Mouse (Mus musculus) stomach, embryonic 14.5 days (tissue): ENCODE results near the gene Lmf1. TPM values are rescaled to one million over a fixed set of nuclear protein-coding genes. Genes with fewer than 3 reads are reported as not detected.

Source experiments
- ATAC-seq: fragments of 200-750 bp; cut with Nextera tagmentation; 2 replicates; pipeline ENCODE4 v1.8.0; 2017; ENCODE audit warnings: low read depth, moderate TSS enrichment; ENCODE audit not compliant: insufficient number of reproducible peaks, insufficient read depth, low FRiP score
- H3K27ac ChIP-seq: fragments of 300-500 bp; sonication (generic); 2 replicates; pipeline ENCODE4 v1.5.1; 2014; ENCODE audit warnings: mild to moderate bottlenecking, low read length, moderate library complexity, mixed read lengths
- H3K27me3 ChIP-seq: fragments of 300-500 bp; sonication (generic); 2 replicates; pipeline ENCODE4 v1.6.1; 2014; ENCODE audit warnings: low read length, control low read depth, mixed read lengths; ENCODE audit not compliant: control insufficient read depth, insufficient read depth
- H3K36me3 ChIP-seq: fragments of 300-500 bp; sonication (generic); 2 replicates; pipeline ENCODE4 v1.6.1; 2014; ENCODE audit warnings: mild to moderate bottlenecking, control low read depth, low read length, moderate library complexity, mixed read lengths; ENCODE audit not compliant: control insufficient read depth, insufficient read depth
- H3K4me1 ChIP-seq: fragments of 300-500 bp; sonication (generic); 2 replicates; pipeline ENCODE4 v1.6.1; 2014; ENCODE audit warnings: low read length, control low read depth, mixed read lengths; ENCODE audit not compliant: control insufficient read depth, insufficient read depth
- H3K4me2 ChIP-seq: fragments of 300-500 bp; sonication (generic); replicated peaks from 2 replicates; pipeline ENCODE4 v1.6.1; 2014; ENCODE audit warnings: low read depth, low read length, control low read depth
- H3K4me3 ChIP-seq: fragments of 300-500 bp; sonication (generic); 2 replicates; pipeline ENCODE4 v1.5.1; 2014; ENCODE audit warnings: low read depth, low read length, control low read depth
- H3K9ac ChIP-seq: fragments of 300-500 bp; sonication (generic); replicated peaks from 2 replicates; pipeline ENCODE4 v1.6.1; 2014; ENCODE audit warnings: low read depth, mild to moderate bottlenecking, control low read depth, low read length, moderate library complexity, mixed read lengths
- H3K9me3 ChIP-seq: fragments of 300-500 bp; sonication (generic); 2 replicates; pipeline ENCODE4 v1.6.1; 2016; ENCODE audit warnings: low read depth, low read length, control low read depth; ENCODE audit not compliant: control insufficient read depth
- WGBS: fragments of 180-500 bp; shearing (Covaris S2); extraction: QIAGEN DNeasy Blood & Tissue Kit; methylation state at CpG from one replicate; pipeline ENCODE4 v1.1.7; 2014; 5-methylcytosine and 5-hydroxymethylcytosine counted together
- polyA plus RNA-seq: library from polyadenylated mRNA; unstranded; fragments of >200 nt; fragmentation: Nextera tagmentation; extraction: Ambion mirVana; gene quantifications from 2 replicates; pipeline ENCODE4 v1.2.1, GENCODE M21; 2014

Gene Lmf1
- polyA plus RNA-seq, 1 experiment from 2014 or later = 30.1 TPM

DNA sequence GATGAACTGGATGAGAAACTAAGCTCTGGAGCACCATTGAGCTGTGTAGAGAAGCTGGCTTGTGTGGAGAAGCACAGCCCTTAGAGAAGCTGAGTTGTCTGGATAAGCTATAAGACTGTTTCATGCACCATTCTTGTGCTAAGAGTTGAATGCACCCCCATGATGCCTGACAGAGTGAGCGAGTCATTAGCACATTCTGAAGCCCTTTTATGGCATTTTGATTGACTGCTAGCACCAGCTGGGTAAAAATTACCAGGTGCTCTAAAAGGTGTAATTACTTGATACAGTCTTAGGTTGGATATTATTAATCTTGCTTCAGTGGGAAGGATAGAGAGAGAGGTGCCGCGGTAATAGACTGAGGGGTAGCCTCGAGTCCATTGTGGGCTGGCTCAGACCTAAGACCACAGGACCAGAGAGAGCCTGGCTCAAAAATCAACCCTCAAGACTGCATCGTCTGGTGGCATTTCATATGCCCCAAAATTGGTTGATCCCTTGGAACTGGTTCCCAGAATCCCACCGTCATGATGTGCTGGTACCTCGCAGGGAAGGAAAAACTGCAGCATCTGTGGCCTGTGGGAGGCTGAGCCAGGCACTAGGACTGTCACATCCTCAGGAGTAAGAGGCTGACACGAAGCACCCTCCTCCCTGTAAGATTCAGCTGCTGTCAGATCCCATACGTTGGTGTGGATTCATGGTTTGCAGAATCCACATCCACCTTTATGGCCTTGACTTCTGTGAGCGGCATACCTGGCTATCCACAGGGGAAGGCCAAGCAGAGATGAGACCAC, 36.0 kb downstream of the Lmf1 start:
- Histone ChIP-seq H3K9me3 (no peaks in the 10 kb centered on the region), H3K27ac (no peak overlapping the region), H3K4me2 (no peak overlapping the region), H3K27me3 (no peaks in the 10 kb centered on the region), H3K36me3 (peaks cover 4% of the 10 kb centered on the region; the same call in 1 of the 2 replicates), H3K4me3 (no peak overlapping the region), H3K4me1 (peaks cover 10% of the 10 kb centered on the region), H3K9ac (no peak overlapping the region)
- WGBS = 91% methylated on average over 10 of the region's 10 CpGs
- ATAC-seq = no peak

DNA sequence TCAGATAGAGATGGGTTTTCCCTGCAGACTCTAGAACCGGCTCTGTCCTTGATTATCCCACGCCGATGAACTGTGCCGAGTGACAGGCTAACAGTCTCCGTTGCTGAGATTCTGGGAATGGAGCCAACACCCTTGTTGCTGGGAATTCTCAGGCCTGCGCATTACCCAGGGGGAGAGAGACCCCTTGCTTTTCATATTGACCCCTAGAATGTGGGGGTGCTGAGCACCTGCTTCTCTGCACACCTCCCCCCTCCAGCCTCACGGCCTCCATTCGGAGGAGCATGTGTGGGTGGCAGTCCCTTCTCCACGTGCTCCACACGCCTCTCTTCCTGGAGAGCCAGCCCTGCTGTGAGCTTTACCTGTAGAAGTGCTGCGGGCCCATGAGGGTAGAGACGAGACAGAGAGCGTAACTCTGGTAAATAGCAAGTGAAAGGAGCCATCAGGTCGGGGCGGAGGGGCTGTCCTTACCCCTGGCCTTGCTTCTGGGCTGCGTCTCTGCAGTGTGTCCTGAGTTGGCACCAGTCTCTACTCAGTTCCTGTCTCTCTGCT, 39.7 kb downstream of the Lmf1 start:
- Histone ChIP-seq H3K36me3 (peaks cover 4% of the 10 kb centered on the region), H3K4me3 (no peak overlapping the region), H3K9me3 (no peaks in the 10 kb centered on the region), H3K4me1 (0 out of 2 replicates have a peak, but pooled peaks cover 4% of the 10 kb centered on the region), H3K9ac (no peak overlapping the region), H3K27ac (peak overlapping the region; percentile 71; the same call in 1 of the 2 replicates), H3K4me2 (no peak overlapping the region), H3K27me3 (no peaks in the 10 kb centered on the region)
- WGBS = 43% methylated on average over 16 of the region's 16 CpGs
- peak; percentile 74 for ATAC-seq

DNA sequence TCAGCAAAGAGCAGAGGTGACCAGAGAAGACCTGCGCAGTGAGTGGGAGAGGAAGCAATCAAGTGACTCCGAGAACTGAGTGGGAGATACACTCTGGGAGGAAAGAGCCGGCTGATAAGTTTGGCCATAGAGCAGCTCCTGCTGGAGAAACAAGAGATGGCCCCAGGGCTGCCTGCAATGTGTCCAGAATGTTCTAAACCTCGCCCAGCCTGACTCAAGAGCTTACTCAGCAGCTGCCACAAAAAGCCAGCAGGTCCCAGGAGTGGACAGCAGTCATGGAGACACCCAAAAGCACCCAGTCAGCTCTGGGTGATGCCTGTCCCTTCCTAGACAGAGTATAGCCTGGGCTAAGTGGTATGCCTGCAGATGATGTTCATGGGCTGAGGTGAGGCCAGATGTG, 44.6 kb downstream of the Lmf1 start:
- Histone ChIP-seq H3K27me3 (no peaks in the 10 kb centered on the region), H3K36me3 (no peaks in the 10 kb centered on the region; the same call in 1 of the 2 replicates), H3K4me3 (no peak overlapping the region), H3K27ac (peak overlapping the region; percentile 64; the same call in 1 of the 2 replicates), H3K4me1 (0 out of 2 replicates have a peak, but pooled peaks cover 4% of the 10 kb centered on the region), H3K9ac (no peak overlapping the region), H3K9me3 (no peaks in the 10 kb centered on the region), H3K4me2 (no peak overlapping the region)
- 79% methylated on average over 4 of the region's 4 CpGs for WGBS
- no peak for ATAC-seq

DNA sequence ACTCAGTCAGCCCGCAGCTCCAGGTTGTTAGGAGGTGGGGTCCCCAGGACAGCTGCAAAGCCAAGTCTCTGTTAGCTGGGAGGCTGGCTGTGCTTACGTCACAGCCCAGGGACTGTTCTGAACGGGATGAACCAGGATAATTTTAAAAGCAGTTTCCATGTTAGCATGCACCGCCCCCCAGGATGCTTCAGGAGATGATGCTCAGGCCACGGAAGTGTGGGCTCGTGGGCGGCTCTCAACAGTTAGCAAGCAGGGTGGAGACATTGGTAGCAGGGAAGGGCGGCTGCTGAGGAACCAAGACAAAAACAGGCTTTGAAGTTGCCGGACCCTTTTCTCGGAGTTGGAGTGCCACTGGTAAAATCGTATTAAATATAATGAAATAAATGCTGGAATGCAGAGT, 45.0 kb downstream of the Lmf1 start:
- H3K27ac ChIP-seq = peak overlapping the region; percentile 64; the same call in 1 of the 2 replicates
- H3K27me3 ChIP-seq = no peaks in the 10 kb centered on the region
- 76% methylated on average over 11 of the region's 11 CpGs for WGBS
- no peak overlapping the region for H3K9ac ChIP-seq
- no peak for ATAC-seq
- H3K9me3 ChIP-seq = no peaks in the 10 kb centered on the region
- no peaks in the 10 kb centered on the region for H3K4me1 ChIP-seq
- H3K4me3 ChIP-seq = no peak overlapping the region
- H3K36me3 ChIP-seq = no peaks in the 10 kb centered on the region; the same call in 1 of the 2 replicates
- H3K4me2 ChIP-seq = no peak overlapping the region

DNA sequence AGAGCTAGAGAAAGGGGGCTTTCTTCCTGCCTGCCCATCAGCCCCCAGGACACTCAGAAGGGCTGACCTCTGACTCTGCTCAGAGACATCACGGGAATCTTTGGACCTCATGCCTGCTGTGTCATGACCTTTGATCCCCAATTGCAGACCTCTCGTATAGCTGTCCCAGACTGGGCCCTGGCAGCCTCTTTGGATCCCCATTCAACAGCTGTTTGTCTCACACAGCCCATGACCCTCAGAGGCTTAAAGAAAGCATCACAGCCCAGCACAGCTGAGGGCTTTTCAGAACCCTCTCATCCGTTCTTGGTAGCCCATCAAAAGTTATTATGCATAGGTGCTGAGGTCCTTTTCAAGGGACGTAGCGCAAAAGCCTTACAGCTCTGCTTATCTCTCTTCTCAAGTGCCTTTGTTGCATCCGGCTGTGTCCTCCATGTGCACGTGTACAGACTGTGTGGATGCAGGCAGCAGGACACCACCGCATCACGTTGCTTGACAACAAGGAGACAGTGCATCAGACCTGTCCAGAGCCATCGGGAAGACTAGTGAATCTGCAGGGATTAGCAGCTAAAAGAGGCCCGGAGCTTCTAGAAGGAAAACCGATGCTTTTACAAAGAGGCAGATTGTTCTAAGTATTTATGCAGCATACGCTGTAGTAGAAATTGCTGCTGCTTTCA, 45.7 kb downstream of the Lmf1 start:
- H3K4me2 ChIP-seq = no peak overlapping the region
- H3K9ac ChIP-seq = no peak overlapping the region
- no peaks in the 10 kb centered on the region for H3K27me3 ChIP-seq
- H3K36me3 ChIP-seq = no peaks in the 10 kb centered on the region; the same call in 1 of the 2 replicates
- H3K4me1 ChIP-seq = no peaks in the 10 kb centered on the region
- ATAC-seq = no peak
- 69% methylated on average over 13 of the region's 13 CpGs for WGBS
- H3K4me3 ChIP-seq = no peak overlapping the region
- H3K9me3 ChIP-seq = no peaks in the 10 kb centered on the region
- H3K27ac ChIP-seq = no peak overlapping the region

DNA sequence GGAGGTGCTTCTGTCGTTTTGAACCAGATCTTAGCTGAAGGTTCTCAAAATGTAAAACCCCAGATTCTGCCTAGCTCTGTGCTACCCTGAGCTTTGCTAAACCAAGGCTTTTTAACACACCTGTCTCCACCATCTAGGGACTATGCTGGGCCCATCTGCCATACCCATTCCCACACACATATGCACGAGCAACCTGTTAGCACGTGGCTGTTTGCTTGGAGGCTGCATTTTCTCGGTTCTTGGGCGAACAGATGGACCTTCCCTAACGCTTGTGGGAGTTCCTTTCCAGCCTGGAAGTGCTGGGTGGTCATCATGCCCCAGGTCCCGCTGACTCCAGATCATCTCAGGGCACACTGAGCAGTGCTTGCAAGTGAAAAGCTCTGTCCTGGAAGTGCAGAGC, 46.4 kb downstream of the Lmf1 start:
- Histone ChIP-seq H3K27ac (peak overlapping the region; percentile 39; the same call in 1 of the 2 replicates), H3K4me1 (no peaks in the 10 kb centered on the region), H3K4me3 (no peak overlapping the region), H3K9me3 (no peaks in the 10 kb centered on the region), H3K4me2 (no peak overlapping the region), H3K36me3 (no peaks in the 10 kb centered on the region; the same call in 1 of the 2 replicates), H3K27me3 (no peaks in the 10 kb centered on the region), H3K9ac (no peak overlapping the region)
- ATAC-seq = no peak
- 87% methylated on average over 7 of the region's 7 CpGs for WGBS

DNA sequence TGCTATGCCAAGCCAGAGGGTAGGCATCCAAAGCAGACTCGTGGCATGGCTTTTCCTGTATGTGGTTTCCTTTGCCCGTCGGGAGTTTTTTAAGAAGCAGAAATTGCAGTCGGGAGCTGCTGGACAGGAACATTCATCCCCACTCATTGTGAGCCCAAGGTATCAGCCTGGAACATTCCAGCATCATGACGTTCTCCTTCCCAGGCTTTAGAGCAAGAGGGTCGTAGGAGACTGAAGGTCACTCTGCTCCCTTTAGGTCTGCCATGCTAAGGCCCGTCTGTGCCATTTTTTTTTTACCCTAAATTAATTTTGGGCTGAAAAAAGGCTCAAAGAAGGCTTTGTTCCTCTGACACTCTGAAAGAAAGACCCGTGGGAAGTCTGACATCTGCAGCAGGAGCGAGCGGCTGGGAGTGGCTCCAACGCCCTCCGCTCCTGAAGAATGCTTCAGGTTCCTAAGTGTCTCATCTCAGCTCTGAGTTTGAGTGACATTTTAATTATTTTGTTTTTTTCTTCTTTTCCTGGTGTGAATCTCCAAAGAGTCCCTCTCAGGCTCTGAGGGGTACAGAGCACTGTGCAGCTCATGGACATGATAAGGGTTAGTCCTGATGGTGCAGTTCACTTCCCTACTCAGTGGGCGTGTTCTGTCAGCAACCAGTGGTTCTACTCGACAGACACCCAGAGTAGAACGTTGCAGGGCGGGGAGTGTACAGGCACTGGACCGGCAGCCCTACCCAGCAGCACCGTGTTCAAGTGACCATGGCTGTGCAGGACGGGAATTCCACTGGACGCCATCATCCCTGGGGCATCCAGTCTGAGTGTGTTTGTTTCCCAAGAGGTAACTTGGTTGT, 47.5 kb downstream of the Lmf1 start:
- Histone ChIP-seq H3K9ac (no peak overlapping the region), H3K4me1 (no peaks in the 10 kb centered on the region), H3K36me3 (no peaks in the 10 kb centered on the region; the same call in 1 of the 2 replicates), H3K9me3 (no peaks in the 10 kb centered on the region), H3K27me3 (no peaks in the 10 kb centered on the region), H3K27ac (0 out of 2 replicates have a peak overlapping the region, but pooled peaks have one; percentile 17), H3K4me2 (no peak overlapping the region), H3K4me3 (no peak overlapping the region)
- 69% methylated on average over 20 of the region's 20 CpGs for WGBS
- ATAC-seq = peak; percentile 33; the same call in 1 of the 2 replicates

DNA sequence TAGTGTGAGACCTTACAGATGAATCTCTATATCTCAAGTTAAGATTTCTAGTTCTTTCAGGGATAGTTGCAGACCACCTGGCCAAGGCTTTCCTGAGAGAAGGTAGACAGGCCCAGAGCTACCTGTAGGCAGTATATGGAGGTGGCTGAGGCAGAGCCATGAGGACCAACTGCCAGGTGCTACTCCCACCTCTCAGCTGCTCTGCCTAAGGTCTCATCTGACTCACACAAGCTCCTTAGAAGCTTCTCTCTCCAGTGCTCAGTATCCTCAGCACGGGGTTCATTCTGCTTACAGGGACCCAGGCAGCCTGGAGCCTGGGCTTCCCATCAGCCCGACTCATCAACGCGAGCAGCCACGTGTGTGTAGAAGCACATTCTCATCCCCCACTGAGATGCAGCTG, 51.4 kb downstream of the Lmf1 start:
- no peaks in the 10 kb centered on the region for H3K9me3 ChIP-seq
- H3K9ac ChIP-seq = no peak overlapping the region
- no peaks in the 10 kb centered on the region for H3K27me3 ChIP-seq
- H3K36me3 ChIP-seq = peaks cover 4% of the 10 kb centered on the region; the same call in 1 of the 2 replicates
- no peak for ATAC-seq
- H3K4me2 ChIP-seq = no peak overlapping the region
- WGBS = 86% methylated on average over 5 of the region's 5 CpGs
- H3K4me3 ChIP-seq = no peak overlapping the region
- H3K27ac ChIP-seq = no peak overlapping the region
- H3K4me1 ChIP-seq = no peaks in the 10 kb centered on the region
